Mouse (Mus musculus): Measurements from ENCODE around the gene Pcsk6.

DNA sequence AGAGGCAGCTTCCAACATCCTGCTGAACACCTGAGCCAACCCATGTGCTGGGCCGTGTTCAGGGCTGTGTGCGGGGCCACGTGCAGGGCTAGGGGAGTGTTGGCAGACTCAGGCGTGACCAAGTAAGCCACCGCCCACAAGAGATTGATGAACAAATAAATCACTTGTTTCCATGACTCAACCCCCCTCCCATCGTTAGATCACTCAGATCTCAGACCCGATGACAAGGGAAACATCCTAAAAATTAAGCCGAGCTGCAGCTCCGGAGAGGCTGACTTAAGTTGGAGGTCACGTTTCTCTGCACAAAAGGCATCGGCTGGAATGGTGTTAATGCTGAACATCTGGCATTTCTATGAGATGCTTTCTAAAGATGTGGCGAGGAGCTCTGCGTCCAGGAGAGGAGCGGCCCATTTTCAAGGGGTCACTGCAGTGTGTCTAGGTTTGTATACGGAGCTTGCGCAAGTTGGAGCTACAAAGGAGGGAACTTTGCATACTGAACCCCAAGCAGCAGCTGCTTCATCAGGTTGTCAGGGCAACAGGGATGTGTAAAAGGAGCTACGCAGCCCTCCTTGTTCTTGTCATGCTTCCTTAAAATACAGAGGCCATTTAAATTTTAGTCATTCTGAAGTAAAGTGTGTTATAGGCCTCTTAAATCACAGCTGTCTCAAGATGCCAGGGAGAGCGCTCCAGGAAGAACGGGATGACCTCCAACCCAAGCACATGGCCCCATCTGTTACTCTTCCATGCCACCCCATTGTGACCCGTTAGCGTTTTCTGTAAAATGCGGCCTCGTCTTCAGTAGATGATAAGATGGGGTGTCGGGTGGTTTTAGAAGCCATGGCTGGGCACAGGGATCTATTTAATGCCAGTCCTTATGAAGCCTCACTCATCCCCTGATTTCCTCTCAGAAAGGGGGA lies 94.0 kb downstream of the Pcsk6 start:
- no peak for TF ChIP-seq CTCF (IDR thresholded peaks at IDR 0.05; ENCODE audit: extremely low read depth, insufficient read depth, insufficient read length, insufficient replicate concordance)
- TF ChIP-seq POLR2A (IDR thresholded peaks at IDR 0.05; ENCODE audit: low read depth, low read length) = no peak
